Mouse (Mus musculus): ENCODE data around the gene Larp1b.

DNA sequence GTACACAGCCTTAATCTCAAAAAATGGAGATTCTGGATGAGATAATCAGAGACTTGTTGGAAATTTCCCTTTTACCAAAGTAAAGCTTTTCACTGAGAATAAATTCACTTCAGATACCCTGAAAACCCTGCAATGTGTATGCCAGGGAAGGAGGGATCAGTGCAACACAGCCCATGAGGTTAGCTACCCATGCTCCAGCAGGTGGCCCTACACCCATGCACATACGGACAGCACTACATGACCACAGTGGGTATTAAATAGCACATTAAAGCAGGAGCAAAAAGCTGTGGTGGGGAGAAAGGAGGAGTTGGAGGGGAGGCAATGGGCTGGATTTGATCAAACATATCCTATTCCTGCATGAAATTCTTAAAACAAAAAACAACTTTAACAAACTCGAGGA, 120.9 kb downstream of the Larp1b start:
- TF ChIP-seq POLR2A (IDR thresholded peaks at IDR 0.05; ENCODE audit: control insufficient read depth, low read depth, low read length) (no peak), CTCF (IDR thresholded peaks at IDR 0.05; ENCODE audit: control insufficient read depth, insufficient read depth, insufficient replicate concordance, low read depth, low read length) (no peak)
